Mouse (Mus musculus) right cerebral cortex, postnatal 4 days (tissue): ENCODE measurements at regions not wholly inside any gene's neighbourhood (a gene's known extent, or its start where the extent isn't known, plus 50 kb on each side); places are given as distances from the start of the nearest gene placed in this dataset.

Source experiments
- DNase-seq: peaks from one replicate; pipeline ENCODE4 v3.0.0-alpha.2; 2022

GRCm38 (mm10) chr13:106525406-106526206, 411.2 kb downstream of the Ipo11 start:
- no peak for DNase-seq

- no peak for DNase-seq
These were observed 422.1 kb downstream of the Ipo11 start for GRCm38 (mm10) chr13:106514510-106515169.

DNA sequence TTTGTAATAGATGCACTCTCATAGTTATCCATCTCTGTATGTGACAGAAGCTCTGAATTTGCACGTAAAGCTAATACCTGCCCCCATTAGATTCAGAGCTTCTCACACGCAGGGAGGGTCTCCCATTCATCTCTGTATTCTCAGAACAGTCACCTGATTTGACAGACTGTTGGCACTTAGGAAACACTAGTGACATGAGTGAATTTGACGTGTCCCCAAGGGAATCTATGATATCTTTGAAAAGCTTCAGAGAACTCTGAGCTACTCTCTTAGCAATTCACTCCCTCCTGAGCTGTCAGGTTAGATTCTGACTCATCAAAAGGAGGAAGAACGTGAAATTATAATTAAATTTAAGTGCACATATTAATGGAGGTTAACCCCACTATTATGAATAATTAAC, 423.1 kb downstream of the Ipo11 start:
- DNase-seq: no peak

DNA sequence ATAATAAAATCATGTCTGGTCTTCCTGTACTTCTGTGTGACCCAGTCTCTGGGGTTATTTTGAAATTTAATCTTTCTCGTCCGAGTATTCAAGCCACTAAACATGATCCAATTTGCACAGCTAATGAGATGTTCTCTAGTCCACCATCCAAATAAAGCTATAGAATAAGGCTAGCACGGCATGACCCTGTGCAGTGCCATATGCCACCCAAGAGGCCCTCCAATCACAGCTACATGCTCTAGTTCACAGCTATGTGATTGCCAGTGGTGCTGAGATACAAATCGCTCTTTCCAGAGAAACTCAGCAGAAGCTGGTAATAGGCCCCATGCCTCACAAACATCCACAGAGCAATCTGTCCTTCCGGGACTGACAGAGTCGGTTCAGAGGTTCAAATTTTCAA, 426.3 kb downstream of the Ipo11 start:
- DNase-seq: no peak

DNA sequence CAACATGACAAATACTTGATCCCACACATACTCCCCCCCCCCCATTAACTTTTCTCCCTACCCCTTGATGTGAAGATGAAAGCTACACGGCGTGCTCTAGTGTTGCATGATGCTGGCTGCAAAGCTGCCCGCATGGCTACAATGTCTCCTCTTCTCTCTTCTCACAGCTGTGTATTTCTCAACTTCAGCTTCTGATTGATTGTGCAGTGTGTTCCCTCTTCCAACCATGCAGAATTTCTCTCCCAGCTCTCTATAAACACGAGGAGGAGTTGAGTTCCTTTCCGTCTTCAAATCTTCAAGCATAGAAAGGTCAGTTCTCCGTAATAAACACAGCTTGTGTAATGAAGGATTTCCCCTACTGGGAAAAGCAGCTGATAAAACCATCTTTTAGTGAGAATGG, 435.5 kb downstream of the Ipo11 start:
- DNase-seq: no peak

GRCm38 (mm10) chr13:106471264-106471663, 465.5 kb downstream of the Ipo11 start:
- no peak for DNase-seq

GRCm38 (mm10) chr13:106454366-106454927, 482.3 kb downstream of the Ipo11 start:
- no peak for DNase-seq

DNA sequence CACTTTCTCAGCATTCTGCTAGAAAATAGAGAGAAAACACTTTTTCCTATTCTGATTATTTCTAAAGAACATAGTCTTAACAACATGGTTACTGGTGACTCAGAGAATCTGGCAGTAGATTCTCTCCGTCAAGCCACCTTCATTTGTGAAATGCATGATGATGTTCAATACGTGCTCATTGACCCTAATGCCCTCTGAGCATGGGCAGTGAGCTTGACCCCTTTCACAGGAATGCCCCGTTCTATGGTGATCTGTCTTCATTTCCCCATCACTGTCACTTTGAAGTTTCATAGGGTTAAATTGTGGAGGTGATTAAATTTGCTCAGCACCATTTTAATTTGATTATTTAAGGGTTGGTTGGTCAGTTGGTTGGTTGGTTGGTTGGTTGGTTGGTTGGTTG, 504.6 kb downstream of the Ipo11 start:
- no peak for DNase-seq

DNA sequence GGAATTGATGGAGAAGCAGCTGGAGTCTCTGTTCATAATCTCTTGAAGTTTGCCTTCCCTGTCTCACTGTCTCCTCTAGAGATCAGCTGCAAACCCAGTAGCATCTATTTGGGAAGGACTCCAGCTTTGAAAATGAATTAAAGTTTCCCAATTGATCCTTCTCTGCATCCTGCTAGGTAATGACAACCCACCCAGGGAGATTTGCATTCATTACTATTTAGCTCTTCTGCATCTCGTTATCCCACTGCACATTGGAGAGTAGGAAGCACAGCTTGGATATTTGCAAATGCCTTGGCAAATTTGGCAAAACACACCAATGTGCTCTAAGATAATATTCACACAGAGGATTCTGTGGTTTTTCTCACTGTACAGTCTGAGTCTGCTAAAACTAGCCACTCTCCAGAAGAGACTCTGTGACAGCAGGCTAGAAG, 530.1 kb downstream of the Ipo11 start:
- DNase-seq: no peak

GRCm38 (mm10) chr13:106392642-106393041, 544.1 kb downstream of the Ipo11 start:
- no peak for DNase-seq

GRCm38 (mm10) chr13:106388634-106389033, 548.1 kb downstream of the Ipo11 start:
- no peak for DNase-seq

- DNase-seq: no peak
These were observed 569.2 kb downstream of the Ipo11 start for GRCm38 (mm10) chr13:106367589-106367988.

- no peak for DNase-seq
These were observed 583.9 kb downstream of the Ipo11 start for GRCm38 (mm10) chr13:106352614-106353409.

DNA sequence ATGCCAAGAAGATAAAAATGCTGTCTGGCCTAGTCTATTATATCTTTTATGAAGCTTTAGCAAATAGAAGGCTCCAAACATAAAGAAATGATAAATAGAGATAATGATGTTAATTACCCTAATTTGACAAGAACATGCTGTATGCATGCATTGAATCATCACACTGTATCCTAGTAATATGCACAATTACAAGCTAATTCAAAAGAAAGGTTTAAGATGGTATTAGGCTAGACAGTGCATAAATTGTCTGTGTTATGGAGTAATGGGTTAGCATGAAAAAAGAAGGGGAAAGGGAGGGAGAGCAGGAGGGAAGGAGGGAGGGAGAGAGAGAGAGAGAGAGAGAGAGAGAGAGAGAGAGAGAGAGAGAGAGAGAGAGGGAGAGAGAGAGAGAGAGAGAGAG, 604.7 kb downstream of the Ipo11 start:
- no peak for DNase-seq

GRCm38 (mm10) chr13:106318980-106319379, 617.8 kb downstream of the Ipo11 start:
- DNase-seq: no peak

DNA sequence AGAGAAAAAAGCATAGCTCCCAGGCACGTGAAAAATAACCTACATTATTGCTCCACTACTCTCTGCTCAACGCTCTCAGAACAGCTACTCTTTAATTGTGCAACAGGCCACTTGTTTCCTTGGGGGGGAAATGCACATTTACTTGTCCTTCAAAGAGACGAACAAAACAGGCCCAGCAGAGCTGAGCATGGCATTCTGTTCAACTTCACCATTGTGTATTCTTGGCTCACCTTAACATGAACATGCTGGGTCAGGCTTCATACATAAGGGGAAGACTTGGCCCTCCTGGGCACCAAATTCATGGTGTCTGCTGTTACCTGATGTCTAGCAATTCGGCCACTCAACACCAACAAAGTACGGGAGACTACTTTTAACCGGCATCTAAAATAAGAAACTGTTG, 618.3 kb downstream of the Ipo11 start:
- no peak for DNase-seq

- no peak for DNase-seq
These were observed 619.5 kb downstream of the Ipo11 start for GRCm38 (mm10) chr13:106317300-106317699.

GRCm38 (mm10) chr13:106281181-106281580, 655.6 kb downstream of the Ipo11 start:
- DNase-seq: no peak

DNA sequence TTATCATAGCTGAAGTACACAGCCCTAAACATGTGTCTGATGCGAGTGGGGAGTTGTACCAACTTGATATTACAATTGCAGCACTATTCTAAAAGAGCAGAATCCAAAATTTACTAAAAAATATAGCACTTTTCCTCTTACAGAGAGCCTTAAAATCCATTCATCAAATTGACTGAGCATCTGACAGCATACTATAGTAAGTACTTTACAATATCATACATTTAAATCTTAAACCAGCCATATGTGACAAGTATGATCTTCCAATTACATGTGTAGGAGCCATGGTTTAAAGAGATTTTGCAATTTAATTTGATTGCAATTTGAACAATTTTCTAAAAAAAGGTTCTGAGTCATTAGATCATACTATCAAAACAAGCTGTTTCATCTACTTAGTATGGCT, 676.9 kb downstream of the Ipo11 start:
- DNase-seq: no peak
